Mouse (Mus musculus) stomach, embryonic 16.5 days (tissue): ENCODE measurements at regions not wholly inside any gene's neighbourhood (a gene's known extent, or its start where the extent isn't known, plus 50 kb on each side); places are given as distances from the start of the nearest gene placed in this dataset.
A peak's percentile ranks its signal among the peaks of the same experiment; 100 is the strongest.

Source experiments
- ATAC-seq: fragments of 200-750 bp; cut with Nextera tagmentation; 2 replicates; pipeline ENCODE4 v1.8.0; 2017; ENCODE audit warnings: moderate number of reproducible peaks, moderate TSS enrichment; ENCODE audit not compliant: insufficient read depth, low FRiP score
- H3K27ac ChIP-seq: fragments of 300-500 bp; sonication (generic); 2 replicates; pipeline ENCODE4 v1.5.1; 2014; ENCODE audit warnings: low read length
- H3K27me3 ChIP-seq: fragments of 300-500 bp; sonication (generic); 2 replicates; pipeline ENCODE4 v1.6.1; 2014; ENCODE audit warnings: low read length, control low read depth, mixed read lengths; ENCODE audit not compliant: control insufficient read depth, insufficient read depth
- H3K36me3 ChIP-seq: fragments of 300-500 bp; sonication (generic); 2 replicates; pipeline ENCODE4 v1.6.1; 2014; ENCODE audit warnings: low read length; ENCODE audit not compliant: control insufficient read depth, insufficient read depth
- H3K4me1 ChIP-seq: fragments of 300-500 bp; sonication (generic); 2 replicates; pipeline ENCODE4 v1.6.1; 2014; ENCODE audit warnings: low read length, control low read depth, mixed read lengths; ENCODE audit not compliant: control insufficient read depth, insufficient read depth
- H3K4me2 ChIP-seq: fragments of 300-500 bp; sonication (generic); 2 replicates; pipeline ENCODE4 v1.6.1; 2014; ENCODE audit warnings: low read depth, low read length, mixed read lengths
- H3K4me3 ChIP-seq: fragments of 300-500 bp; sonication (generic); replicated peaks from 2 replicates; pipeline ENCODE4 v1.5.1; 2014; ENCODE audit warnings: mild to moderate bottlenecking, low read length
- H3K9ac ChIP-seq: fragments of 300-500 bp; sonication (generic); 2 replicates; pipeline ENCODE4 v1.6.1; 2014; ENCODE audit warnings: low read length
- H3K9me3 ChIP-seq: fragments of 300-500 bp; sonication (generic); replicated peaks from 2 replicates; pipeline ENCODE4 v1.6.1; 2016; ENCODE audit warnings: low read length, control low read depth; ENCODE audit not compliant: control insufficient read depth
- WGBS: fragments of 180-500 bp; shearing (Covaris S2); extraction: QIAGEN DNeasy Blood & Tissue Kit; methylation state at CpG from one replicate; pipeline ENCODE4 v1.1.7; 2014; 5-methylcytosine and 5-hydroxymethylcytosine counted together

GRCm38 (mm10) chr2:79528347-79528990 is 71.9 kb upstream of the Cerkl start:
- no peak overlapping the region for H3K27ac ChIP-seq
- H3K4me2 ChIP-seq = no peak overlapping the region
- no peaks in the 10 kb centered on the region for H3K4me1 ChIP-seq
- H3K9me3 ChIP-seq = no peaks in the 10 kb centered on the region
- no peak overlapping the region for H3K4me3 ChIP-seq
- H3K27me3 ChIP-seq = no peaks in the 10 kb centered on the region
- ATAC-seq = no peak
- 77% methylated on average over 18 of the region's 18 CpGs for WGBS
- no peaks in the 10 kb centered on the region for H3K36me3 ChIP-seq
- no peak overlapping the region for H3K9ac ChIP-seq

DNA sequence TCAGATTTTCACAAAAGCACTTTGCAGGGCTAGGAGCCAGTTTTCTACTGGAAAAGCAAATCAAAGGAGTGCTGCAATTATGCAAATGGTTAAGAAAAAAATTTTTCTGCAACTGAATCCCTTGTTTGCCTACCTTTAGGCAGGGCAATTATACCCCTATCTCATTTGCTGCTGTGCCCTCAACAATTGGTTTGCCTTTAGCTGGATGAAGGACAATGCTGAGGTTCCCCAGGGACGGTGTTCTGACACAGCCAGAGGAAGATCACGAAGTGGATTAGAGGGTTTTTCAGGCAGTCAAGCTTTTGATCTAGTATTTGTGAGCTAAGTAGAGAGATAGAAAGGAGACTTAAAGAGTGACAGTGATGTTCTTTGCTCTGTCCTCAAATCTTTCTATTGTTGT is 72.6 kb upstream of the Cerkl start:
- Histone ChIP-seq H3K27ac (no peak overlapping the region), H3K27me3 (no peaks in the 10 kb centered on the region), H3K36me3 (no peaks in the 10 kb centered on the region), H3K4me1 (no peaks in the 10 kb centered on the region), H3K9ac (no peak overlapping the region), H3K4me3 (no peak overlapping the region), H3K4me2 (no peak overlapping the region), H3K9me3 (no peaks in the 10 kb centered on the region)
- 53% methylated on average over 2 of the region's 2 CpGs for WGBS
- no peak for ATAC-seq

DNA sequence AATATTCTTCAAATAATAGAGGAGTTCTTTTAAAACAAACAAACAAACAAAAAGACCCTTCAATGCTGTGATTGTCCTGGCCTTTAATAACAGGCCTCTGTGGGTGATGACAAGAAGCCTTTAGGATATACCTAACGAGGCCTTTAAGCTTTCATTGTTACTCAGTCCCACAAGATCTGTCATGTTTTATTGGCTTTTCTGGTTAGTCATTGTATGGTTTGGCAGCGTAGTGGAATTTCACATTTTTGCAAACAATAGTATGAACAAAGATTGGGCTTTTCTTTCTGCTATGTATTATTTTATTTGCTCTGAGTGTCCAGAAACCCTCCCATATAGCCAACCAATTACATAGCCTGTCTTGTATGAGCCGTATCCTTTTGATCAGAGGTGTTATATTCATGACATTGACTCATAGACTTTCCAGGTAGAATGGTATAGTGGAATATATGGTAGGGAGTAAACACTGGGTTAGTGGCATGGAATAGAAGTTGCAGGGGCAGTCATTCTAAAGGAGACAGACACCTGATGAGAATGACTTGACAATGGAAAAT is 76.1 kb upstream of the Cerkl start:
- peaks cover 4% of the 10 kb centered on the region; the same call in 1 of the 2 replicates for H3K4me1 ChIP-seq
- no peak overlapping the region for H3K9ac ChIP-seq
- whole genome bisulfite sequencing = 64% methylated on average over 3 of the region's 3 CpGs
- no peaks in the 10 kb centered on the region for H3K27me3 ChIP-seq
- H3K4me3 ChIP-seq = no peak overlapping the region
- no peak overlapping the region for H3K4me2 ChIP-seq
- H3K9me3 ChIP-seq = no peaks in the 10 kb centered on the region
- H3K36me3 ChIP-seq = no peaks in the 10 kb centered on the region
- no peak overlapping the region for H3K27ac ChIP-seq
- ATAC-seq = peak; percentile 58; the same call in 1 of the 2 replicates

DNA sequence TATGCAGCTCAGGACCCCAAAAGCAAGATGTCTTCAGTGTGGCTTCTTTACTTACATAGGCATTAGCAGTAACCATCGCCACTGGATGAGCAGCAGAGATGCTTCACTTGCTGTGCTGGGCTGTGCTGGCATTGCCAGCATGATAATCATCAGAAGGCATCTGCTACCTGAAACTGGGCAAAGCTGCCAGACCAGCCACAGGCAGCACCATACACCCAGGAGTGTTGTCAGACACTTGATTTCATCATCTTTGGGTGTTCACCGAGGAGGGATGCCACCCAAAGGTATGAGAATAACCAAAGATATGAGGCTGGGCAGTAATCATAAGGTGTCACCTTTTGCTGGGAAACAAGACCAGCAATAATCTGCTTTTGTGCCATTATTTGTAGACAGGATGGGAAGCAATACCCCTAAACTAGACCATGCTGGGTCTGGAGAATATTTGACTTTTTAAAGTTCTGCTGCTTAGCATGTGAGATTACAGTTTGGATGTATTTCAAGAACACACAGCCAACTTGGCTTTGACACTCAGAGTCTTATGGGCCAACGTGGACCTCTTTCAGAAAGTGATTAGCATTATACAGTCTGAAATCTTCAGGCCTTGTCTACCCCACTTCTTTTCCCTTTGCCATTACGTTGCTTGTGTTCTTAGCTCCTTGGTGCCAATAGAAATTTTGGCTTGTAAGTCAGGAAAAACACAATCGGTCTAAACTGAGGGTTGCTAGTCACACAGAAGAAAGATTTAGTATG is 80.7 kb upstream of the Cerkl start:
- H3K36me3 ChIP-seq = no peaks in the 10 kb centered on the region
- no peak overlapping the region for H3K9ac ChIP-seq
- no peak overlapping the region for H3K4me3 ChIP-seq
- H3K27me3 ChIP-seq = no peaks in the 10 kb centered on the region
- H3K27ac ChIP-seq = no peak overlapping the region
- no peak for ATAC-seq
- no peaks in the 10 kb centered on the region for H3K9me3 ChIP-seq
- no peak overlapping the region for H3K4me2 ChIP-seq
- WGBS = 59% methylated on average over 5 of the region's 5 CpGs
- peaks cover 10% of the 10 kb centered on the region for H3K4me1 ChIP-seq

DNA sequence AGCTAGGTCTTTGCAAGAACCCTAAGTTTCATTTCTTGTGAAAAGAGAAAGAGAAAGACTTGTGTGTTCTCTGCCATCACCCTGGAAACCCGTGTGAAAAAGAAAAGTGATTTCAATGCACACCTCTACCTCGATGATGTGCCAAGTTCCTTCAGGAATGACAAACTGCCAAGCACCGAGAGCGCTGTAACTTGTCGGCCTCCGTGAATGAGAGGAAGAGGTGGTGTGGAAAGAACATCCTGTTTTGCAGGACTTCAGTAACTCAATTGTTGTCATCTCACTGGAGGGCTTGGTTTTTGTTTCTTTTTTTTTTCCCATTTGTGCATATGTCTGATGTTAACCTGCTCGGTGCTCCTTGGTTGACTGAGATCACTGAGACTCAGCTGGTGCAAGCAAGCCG is 83.8 kb upstream of the Cerkl start:
- H3K9me3 ChIP-seq = no peaks in the 10 kb centered on the region
- no peak overlapping the region for H3K4me3 ChIP-seq
- no peak overlapping the region for H3K27ac ChIP-seq
- WGBS = 80% methylated on average over 8 of the region's 8 CpGs
- no peaks in the 10 kb centered on the region for H3K27me3 ChIP-seq
- H3K4me2 ChIP-seq = no peak overlapping the region
- peaks cover 28% of the 10 kb centered on the region for H3K4me1 ChIP-seq
- no peaks in the 10 kb centered on the region for H3K36me3 ChIP-seq
- H3K9ac ChIP-seq = no peak overlapping the region
- no peak for ATAC-seq

DNA sequence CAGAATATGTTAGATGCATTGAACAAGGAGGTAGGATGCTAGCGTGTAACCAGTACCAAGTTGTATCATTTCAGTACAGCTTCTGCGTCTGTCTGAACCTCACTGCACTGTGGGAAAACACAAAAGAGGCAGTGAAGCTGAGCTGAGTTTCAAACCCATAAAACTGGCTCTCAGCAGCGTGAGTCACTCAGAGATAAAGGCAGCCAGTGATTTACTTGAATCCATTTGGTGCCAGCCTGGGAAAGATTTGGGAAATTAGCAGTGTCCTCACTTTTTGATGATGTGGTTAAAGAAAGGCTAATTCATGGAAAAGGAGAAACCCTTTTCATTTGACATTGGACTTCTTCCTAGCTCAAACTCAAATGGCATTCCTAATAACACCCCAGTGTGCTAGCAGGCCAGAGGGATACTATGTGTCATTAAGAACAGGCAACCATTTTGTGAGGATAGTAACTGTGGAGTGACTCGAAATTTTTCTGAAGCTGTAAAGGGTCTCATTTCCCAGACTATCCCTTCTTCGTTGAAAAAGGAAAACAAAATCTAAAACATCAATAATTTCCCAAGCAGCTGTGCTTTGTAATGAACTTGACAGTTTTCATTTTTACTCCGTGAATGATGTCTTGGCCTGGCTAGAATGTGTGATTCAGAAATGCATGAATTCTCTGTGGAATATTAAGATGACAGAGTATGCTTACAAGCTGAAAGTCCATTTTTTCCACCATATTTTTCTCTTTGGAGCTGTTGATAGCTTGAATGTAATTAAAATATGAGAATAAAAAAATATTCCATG is 85.8 kb upstream of the Cerkl start:
- Histone ChIP-seq H3K36me3 (no peaks in the 10 kb centered on the region), H3K9me3 (no peaks in the 10 kb centered on the region), H3K4me1 (peaks cover 27% of the 10 kb centered on the region), H3K4me2 (no peak overlapping the region), H3K4me3 (no peak overlapping the region), H3K27ac (no peak overlapping the region), H3K27me3 (no peaks in the 10 kb centered on the region), H3K9ac (no peak overlapping the region)
- 64% methylated on average over 6 of the region's 6 CpGs for WGBS
- ATAC-seq = no peak

DNA sequence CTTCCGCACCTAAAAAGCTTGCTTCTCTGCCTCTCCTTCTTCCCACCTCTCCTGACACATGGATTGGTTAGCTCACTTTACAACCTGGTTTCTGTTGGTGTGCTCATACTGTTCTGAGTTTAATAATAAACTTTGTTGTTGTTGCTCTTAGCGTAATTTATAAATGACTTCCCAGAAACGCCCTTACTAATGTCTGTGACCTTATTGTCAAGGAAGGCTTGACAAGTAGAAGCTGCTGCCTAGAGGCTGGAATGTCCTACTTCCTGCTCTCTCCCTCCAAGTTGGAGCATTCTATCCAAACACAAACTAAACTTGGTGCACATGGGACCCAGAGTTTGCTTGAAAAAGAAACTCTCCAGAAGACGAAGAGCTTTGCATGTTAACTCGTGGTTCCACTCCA is 86.9 kb upstream of the Cerkl start:
- peaks cover 24% of the 10 kb centered on the region for H3K4me1 ChIP-seq
- H3K4me2 ChIP-seq = no peak overlapping the region
- H3K27ac ChIP-seq = peak overlapping the region; percentile 78
- no peak overlapping the region for H3K9ac ChIP-seq
- H3K4me3 ChIP-seq = no peak overlapping the region
- H3K27me3 ChIP-seq = no peaks in the 10 kb centered on the region
- H3K36me3 ChIP-seq = no peaks in the 10 kb centered on the region
- 0 out of 2 replicates have a peak, but pooled peaks have one; percentile 34 for ATAC-seq
- H3K9me3 ChIP-seq = no peaks in the 10 kb centered on the region
- 49% methylated on average over 5 of the region's 5 CpGs for WGBS

DNA sequence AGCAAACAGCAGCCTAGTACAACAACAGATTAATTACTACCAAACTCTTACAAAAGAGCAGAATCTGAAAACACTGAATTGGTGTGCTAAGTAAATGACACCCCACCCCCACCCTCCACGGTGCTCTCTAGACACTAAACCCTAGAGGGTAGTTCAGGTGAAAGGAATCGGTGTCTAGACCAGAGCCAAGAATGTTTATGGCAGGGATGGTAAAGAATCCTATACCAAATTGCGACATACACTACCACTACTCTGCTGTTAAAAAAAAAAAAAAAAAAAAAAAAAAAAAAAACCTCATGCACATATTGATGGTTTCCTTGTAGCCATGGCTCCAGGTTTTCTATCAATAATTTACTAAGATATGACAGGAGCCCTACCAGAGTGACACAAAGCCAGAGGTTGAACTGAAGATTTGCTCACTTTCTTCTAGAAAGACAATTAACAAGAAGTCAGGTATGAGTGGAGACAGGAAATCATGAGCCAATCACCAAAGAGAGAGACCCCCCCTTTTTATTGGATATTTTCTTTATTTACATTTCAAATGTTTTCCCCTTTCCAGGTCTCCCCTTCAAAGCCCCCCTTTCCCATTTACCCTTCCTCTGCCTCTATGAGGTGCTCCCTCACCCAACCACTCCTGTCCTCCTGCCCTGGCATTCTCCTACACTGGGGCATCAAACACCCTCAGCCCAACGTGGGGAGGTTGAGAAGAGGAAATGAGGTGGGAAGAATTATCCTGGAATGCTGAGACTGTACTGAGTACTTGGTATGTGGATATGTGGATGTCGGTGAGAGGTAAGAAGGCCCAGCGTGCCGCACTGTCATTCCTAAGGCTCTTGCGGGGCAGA is 87.6 kb upstream of the Cerkl start:
- WGBS = 79% methylated on average over 8 of the region's 8 CpGs
- Histone ChIP-seq H3K4me3 (no peak overlapping the region), H3K4me1 (peaks cover 23% of the 10 kb centered on the region), H3K27ac (peak overlapping the region; percentile 78; the same call in 1 of the 2 replicates), H3K36me3 (no peaks in the 10 kb centered on the region), H3K9me3 (no peaks in the 10 kb centered on the region), H3K9ac (no peak overlapping the region), H3K4me2 (no peak overlapping the region), H3K27me3 (no peaks in the 10 kb centered on the region)
- ATAC-seq = no peak
